Mouse (Mus musculus): ENCODE results near the gene Cstad. TPM values are rescaled to one million over a fixed set of nuclear protein-coding genes. Genes with fewer than 3 reads are reported as not detected.

Cstad gene
- polyA plus RNA-seq, 1 experiment from 2014 or later, result 0.72 TPM

- peaks cover 36% of the 10 kb centered on the region for H3K4me1 ChIP-seq
- no peaks in the 10 kb centered on the region for H3K27me3 ChIP-seq (replicated peaks)
- WGBS, result 87% methylated on average over 9 of the region's 9 CpGs
- ATAC-seq (ENCODE audit: insufficient read depth, low FRiP score, low read depth), result no peak
- 0 out of 2 replicates have a peak overlapping the region, but pooled peaks have one; percentile 97 for H3K27ac ChIP-seq
- H3K4me3 ChIP-seq (replicated peaks), result no peak overlapping the region
- H3K36me3 ChIP-seq, result no peaks in the 10 kb centered on the region
- no peak overlapping the region for H3K4me2 ChIP-seq
- no peaks in the 10 kb centered on the region for H3K9me3 ChIP-seq
- no peak overlapping the region for H3K9ac ChIP-seq
Measured at GRCm38 (mm10) chr2:30654158-30654557, 59.3 kb downstream of the Cstad start.

GRCm38 (mm10) chr2:30654582-30654981, 59.7 kb downstream of the Cstad start:
- no peak overlapping the region for H3K4me3 ChIP-seq (replicated peaks)
- peaks cover 41% of the 10 kb centered on the region for H3K4me1 ChIP-seq
- no peaks in the 10 kb centered on the region for H3K9me3 ChIP-seq
- no peaks in the 10 kb centered on the region for H3K27me3 ChIP-seq (replicated peaks)
- H3K27ac ChIP-seq, result no peak overlapping the region
- H3K9ac ChIP-seq, result no peak overlapping the region
- no peaks in the 10 kb centered on the region for H3K36me3 ChIP-seq
- H3K4me2 ChIP-seq, result no peak overlapping the region
- WGBS, result 77% methylated on average over 6 of the region's 6 CpGs
- ATAC-seq (ENCODE audit: insufficient read depth, low FRiP score, low read depth), result no peak

GRCm38 (mm10) chr2:30655746-30656145, 60.9 kb downstream of the Cstad start:
- no peaks in the 10 kb centered on the region for H3K27me3 ChIP-seq (replicated peaks)
- H3K27ac ChIP-seq, result no peak overlapping the region
- H3K9ac ChIP-seq, result no peak overlapping the region
- no peaks in the 10 kb centered on the region for H3K36me3 ChIP-seq
- 78% methylated on average over 5 of the region's 5 CpGs for WGBS
- peaks cover 52% of the 10 kb centered on the region for H3K4me1 ChIP-seq
- H3K4me3 ChIP-seq (replicated peaks), result no peak overlapping the region
- H3K4me2 ChIP-seq, result no peak overlapping the region
- H3K9me3 ChIP-seq, result no peaks in the 10 kb centered on the region
- no peak for ATAC-seq (ENCODE audit: insufficient read depth, low FRiP score, low read depth)

GRCm38 (mm10) chr2:30656711-30657555, 62.1 kb downstream of the Cstad start:
- 41% methylated on average over 13 of the region's 13 CpGs for WGBS
- Histone ChIP-seq H3K27me3 (replicated peaks) (no peaks in the 10 kb centered on the region), H3K27ac (peak overlapping the region; percentile 100), H3K9ac (no peak overlapping the region), H3K9me3 (no peaks in the 10 kb centered on the region), H3K4me1 (peaks cover 51% of the 10 kb centered on the region), H3K4me2 (peak overlapping the region; percentile 85), H3K4me3 (replicated peaks) (no peak overlapping the region), H3K36me3 (no peaks in the 10 kb centered on the region)
- no peak for ATAC-seq (ENCODE audit: insufficient read depth, low FRiP score, low read depth)

- H3K36me3 ChIP-seq, result no peaks in the 10 kb centered on the region
- peak; percentile 20; the same call in 1 of the 2 replicates for ATAC-seq (ENCODE audit: insufficient read depth, low FRiP score, low read depth)
- H3K27me3 ChIP-seq (replicated peaks), result no peaks in the 10 kb centered on the region
- H3K4me1 ChIP-seq, result peaks cover 47% of the 10 kb centered on the region
- peak overlapping the region; percentile 85 for H3K4me2 ChIP-seq
- 2% methylated on average over 42 of the region's 42 CpGs for WGBS
- no peaks in the 10 kb centered on the region for H3K9me3 ChIP-seq
- H3K4me3 ChIP-seq (replicated peaks), result peak overlapping the region; percentile 47
- H3K9ac ChIP-seq, result peak overlapping the region; percentile 38; the same call in 1 of the 2 replicates
- peak overlapping the region; percentile 100 for H3K27ac ChIP-seq
Measured at GRCm38 (mm10) chr2:30657674-30658479, 63.0 kb downstream of the Cstad start.

GRCm38 (mm10) chr2:30658480-30658843, 63.6 kb downstream of the Cstad start:
- no peaks in the 10 kb centered on the region for H3K36me3 ChIP-seq
- H3K4me1 ChIP-seq, result peaks cover 42% of the 10 kb centered on the region
- under 1% methylated on average over 45 of the region's 45 CpGs for WGBS
- H3K27me3 ChIP-seq (replicated peaks), result no peaks in the 10 kb centered on the region
- peak overlapping the region; percentile 44; the same call in 1 of the 2 replicates for H3K9ac ChIP-seq
- H3K9me3 ChIP-seq, result no peaks in the 10 kb centered on the region
- ATAC-seq (ENCODE audit: insufficient read depth, low FRiP score, low read depth), result peak; percentile 79
- H3K4me3 ChIP-seq (replicated peaks), result peak overlapping the region; percentile 47
- peak overlapping the region; percentile 85 for H3K4me2 ChIP-seq
- peak overlapping the region; percentile 100 for H3K27ac ChIP-seq

Other genes starting within 250 kb of the Cstad start
- 92.6 and 94.6 TPM in 2 replicates for gene Sh3glb2, start 235.7 kb upstream of the Cstad start, polyA plus RNA-seq (2015; fragmentation: Nextera tagmentation; extraction: Ambion mirVana)
- 20.8 and 24.3 TPM in 2 replicates for gene Miga2, start 230.8 kb upstream of the Cstad start, polyA plus RNA-seq (2015; fragmentation: Nextera tagmentation; extraction: Ambion mirVana)
- gene Dolpp1, start 202.8 kb upstream of the Cstad start, polyA plus RNA-seq (2015; fragmentation: Nextera tagmentation; extraction: Ambion mirVana), result 42.5 and 45.5 TPM in 2 replicates
- gene Crat, start 179.2 kb upstream of the Cstad start, polyA plus RNA-seq (2015; fragmentation: Nextera tagmentation; extraction: Ambion mirVana), result 22.2 and 24.2 TPM in 2 replicates
- gene Ptpa, start 179.0 kb upstream of the Cstad start, polyA plus RNA-seq (2015; fragmentation: Nextera tagmentation; extraction: Ambion mirVana), result 128 and 137 TPM in 2 replicates
- 3.2 and 3.3 TPM in 2 replicates for gene Ier5l, start 120.8 kb upstream of the Cstad start, polyA plus RNA-seq (2015; fragmentation: Nextera tagmentation; extraction: Ambion mirVana)
- gene 1700001O22Rik, start 208.6 kb downstream of the Cstad start, polyA plus RNA-seq (2015; fragmentation: Nextera tagmentation; extraction: Ambion mirVana), result 2.8 and 2.9 TPM in 2 replicates
- 78.8 and 82.3 TPM in 2 replicates for gene Ntmt1, start 212.8 kb downstream of the Cstad start, polyA plus RNA-seq (2015; fragmentation: Nextera tagmentation; extraction: Ambion mirVana)
- 29.5 and 30.1 TPM in 2 replicates for gene Asb6, start 235.3 kb downstream of the Cstad start, polyA plus RNA-seq (2015; fragmentation: Nextera tagmentation; extraction: Ambion mirVana)
- 3.8 and 4.3 TPM in 2 replicates for gene Prrx2, start 239.9 kb downstream of the Cstad start, polyA plus RNA-seq (2015; fragmentation: Nextera tagmentation; extraction: Ambion mirVana)